In genomic region chr8:12440997-12441396, GRCm38 (mm10) we compare ENCODE assay signal across 16 mouse cellular contexts. TPM values are rescaled to one million over a fixed set of nuclear protein-coding genes. Genes with fewer than 3 reads are reported as not detected.
"Had no signal": no experiment of that assay in that cellular context is flagged by ENCODE, and none has a peak within 500 bp of the region (broad histone marks: within the 10 kb centered on the region; RNA-seq: fewer than 3 reads in every experiment).

No protein-coding gene starts in this region.

- H3K9me3 ChIP-seq: neural tube, embryonic 13.5 days; neural tube, embryonic 15.5 days; stomach, embryonic 15.5 days had no signal

- DNase-seq: retina, postnatal 1 day; right cerebral cortex, adult 18-20 months; right cerebral cortex, postnatal 14 days; right cerebral cortex, postnatal 25 days; right cerebral cortex, postnatal 4 days; spleen, adult 18-20 months; thymus, adult 18-20 months; thymus, adult 2 months; thymus, postnatal 14 days; thymus, postnatal 25 days; thymus, postnatal 36 days; thymus, postnatal 4 days had no signal

- H3K4me1 ChIP-seq: stomach, embryonic 15.5 days had no signal

- H3K36me3 ChIP-seq: neural tube, embryonic 13.5 days; neural tube, embryonic 15.5 days; stomach, embryonic 15.5 days had no signal

- H3K4me3 ChIP-seq: neural tube, embryonic 13.5 days; neural tube, embryonic 15.5 days; stomach, embryonic 15.5 days had no signal

RNA-seq across cellular contexts. Expression of gene Sox1, which starts 45.9 kb away (rescaled TPM):
- total RNA-seq: neutrophil, adult 5-6 weeks had no signal
